Mouse (Mus musculus) megakaryocyte, embryonic 14.5 days (primary cell): ENCODE results near the gene Nisch.

ENCODE experiments used
- FLI1 ChIP-seq: IDR thresholded peaks from 2 replicates; pipeline ENCODE4 v1.6.1; 2012; ENCODE audit warnings: low read length, inconsistent platforms, mixed read lengths
- GATA1 ChIP-seq: IDR thresholded peaks from 3 replicates; pipeline ENCODE4 v1.6.1; 2012; ENCODE audit warnings: mixed read lengths, low read length, inconsistent platforms, borderline replicate concordance

DNA sequence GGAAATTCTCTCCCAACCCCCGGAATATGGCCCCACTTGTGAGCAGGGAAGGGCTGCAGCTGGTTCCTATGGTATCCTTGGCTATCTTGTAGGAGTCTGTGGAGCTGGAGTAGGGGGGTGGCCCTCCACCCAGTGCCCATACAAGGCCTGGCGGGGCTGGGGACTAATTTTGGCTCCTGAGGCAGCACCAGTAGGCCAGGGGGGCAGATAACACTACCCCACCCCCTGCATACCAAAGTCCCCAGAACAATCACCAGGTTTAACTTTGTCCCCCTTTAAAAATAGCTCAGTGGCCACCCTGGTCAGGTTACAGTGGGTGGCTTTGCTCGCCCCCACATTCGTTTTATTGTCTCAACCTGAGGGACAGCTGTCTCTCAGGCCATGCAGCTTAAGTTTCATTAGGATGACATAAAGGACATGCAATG lies 7.6 kb downstream of the Nisch start:
- TF ChIP-seq FLI1 (no peak), GATA1 (no peak)
